Mouse (Mus musculus): ENCODE measurements around the gene B430306N03Rik. TPM values are rescaled to one million over a fixed set of nuclear protein-coding genes. Genes with fewer than 3 reads are reported as not detected.
A peak's percentile ranks its signal among the peaks of the same experiment; 100 is the strongest.

The B430306N03Rik gene
- total and polyA plus RNA-seq, 2 experiments from 2014 or later = 0.19 to 0.21 TPM

- Histone ChIP-seq H3K4me1 (ENCODE audit: insufficient read depth) (no peaks in the 10 kb centered on the region), H3K27ac (ENCODE audit: low read depth, low read length) (no peak overlapping the region), H3K9me3 (ENCODE audit: low read length) (no peaks in the 10 kb centered on the region), H3K27me3 (ENCODE audit: insufficient read depth, low read length) (no peaks in the 10 kb centered on the region), H3K9ac (no peak overlapping the region), H3K4me2 (ENCODE audit: low read depth) (no peak overlapping the region), H3K4me3 (ENCODE audit: low read depth, low read length) (no peak overlapping the region), H3K36me3 (ENCODE audit: insufficient read depth) (no peaks in the 10 kb centered on the region)
- WGBS = 85% methylated on average over 3 of the region's 3 CpGs
- ATAC-seq (no peak), DNase-seq (no peak)
- no peak for TF ChIP-seq CTCF (IDR thresholded peaks at IDR 0.05; ENCODE audit: low read depth)
These were observed 39.9 kb downstream of the B430306N03Rik start for GRCm38 (mm10) chr17:48355822-48356221.

GRCm38 (mm10) chr17:48357892-48358291 lies 42.0 kb downstream of the B430306N03Rik start:
- H3K36me3 ChIP-seq (ENCODE audit: insufficient read depth) = no peaks in the 10 kb centered on the region
- H3K4me3 ChIP-seq (ENCODE audit: low read depth, low read length) = no peak overlapping the region

GRCm38 (mm10) chr17:48359616-48360015 lies 43.7 kb downstream of the B430306N03Rik start, which contains the start of gene Treml1:
Treml1 (plus strand) TSS chr17:48359916.
- no peak within 1 kb of the TSS for H3K4me2 ChIP-seq (ENCODE audit: low read depth)
- no peak within 1 kb of the TSS for H3K9ac ChIP-seq
- no peaks in the 10 kb centered on the region for H3K27me3 ChIP-seq (ENCODE audit: insufficient read depth, low read length)
- no peak within 1 kb of the TSS for H3K4me3 ChIP-seq (ENCODE audit: low read depth, low read length)
- DNase-seq (no peak), ATAC-seq (no peak)
- no peaks in the 10 kb centered on the region for H3K9me3 ChIP-seq (ENCODE audit: low read length)
- WGBS = 81% methylated on average over 7 of the region's 7 CpGs
- H3K27ac ChIP-seq (ENCODE audit: low read depth, low read length) = no peak within 1 kb of the TSS
- H3K36me3 ChIP-seq (ENCODE audit: insufficient read depth) = no peaks in the 10 kb centered on the region
- H3K4me1 ChIP-seq (ENCODE audit: insufficient read depth) = peaks cover 3% of the 10 kb centered on the region; the same call in 1 of the 2 replicates
- TF ChIP-seq CTCF (IDR thresholded peaks at IDR 0.05; ENCODE audit: low read depth) = no peak

More at GRCm38 (mm10) chr17:48357892-48358291, 42.0 kb downstream of the B430306N03Rik start:
- no peak for DNase-seq
- 36% methylated on average over 2 of the region's 2 CpGs for WGBS
- Histone ChIP-seq H3K27me3 (ENCODE audit: insufficient read depth, low read length) (no peaks in the 10 kb centered on the region), H3K9me3 (ENCODE audit: low read length) (no peaks in the 10 kb centered on the region), H3K4me1 (ENCODE audit: insufficient read depth) (0 out of 2 replicates have a peak, but pooled peaks cover under 1% of the 10 kb centered on the region), H3K27ac (ENCODE audit: low read depth, low read length) (no peak overlapping the region), H3K9ac (no peak overlapping the region), H3K4me2 (ENCODE audit: low read depth) (no peak overlapping the region)
- no peak for TF ChIP-seq CTCF (IDR thresholded peaks at IDR 0.05; ENCODE audit: low read depth)
- ATAC-seq = no peak

- WGBS = 81% methylated on average over 4 of the region's 4 CpGs
- no peaks in the 10 kb centered on the region for H3K9me3 ChIP-seq (ENCODE audit: low read length)
- peaks cover 3% of the 10 kb centered on the region; the same call in 1 of the 2 replicates for H3K4me1 ChIP-seq (ENCODE audit: insufficient read depth)
- no peak overlapping the region for H3K9ac ChIP-seq
- no peaks in the 10 kb centered on the region for H3K36me3 ChIP-seq (ENCODE audit: insufficient read depth)
- TF ChIP-seq CTCF (IDR thresholded peaks at IDR 0.05; ENCODE audit: low read depth) = no peak
- DNase-seq = no peak
- H3K27me3 ChIP-seq (ENCODE audit: insufficient read depth, low read length) = no peaks in the 10 kb centered on the region
- ATAC-seq = no peak
- no peak overlapping the region for H3K27ac ChIP-seq (ENCODE audit: low read depth, low read length)
- H3K4me2 ChIP-seq (ENCODE audit: low read depth) = no peak overlapping the region
- H3K4me3 ChIP-seq (ENCODE audit: low read depth, low read length) = no peak overlapping the region
These were observed 44.5 kb downstream of the B430306N03Rik start for GRCm38 (mm10) chr17:48360462-48360861.

GRCm38 (mm10) chr17:48362346-48362745 lies 46.4 kb downstream of the B430306N03Rik start:
- ATAC-seq (no peak), DNase-seq (peak; percentile 9)
- Histone ChIP-seq H3K27me3 (ENCODE audit: insufficient read depth, low read length) (no peaks in the 10 kb centered on the region), H3K9ac (no peak overlapping the region), H3K4me3 (ENCODE audit: low read depth, low read length) (no peak overlapping the region), H3K4me1 (ENCODE audit: insufficient read depth) (peaks cover 3% of the 10 kb centered on the region; the same call in 1 of the 2 replicates), H3K27ac (ENCODE audit: low read depth, low read length) (no peak overlapping the region), H3K4me2 (ENCODE audit: low read depth) (no peak overlapping the region), H3K36me3 (ENCODE audit: insufficient read depth) (no peaks in the 10 kb centered on the region), H3K9me3 (ENCODE audit: low read length) (no peaks in the 10 kb centered on the region)
- WGBS = 53% methylated on average over 3 of the region's 3 CpGs
- no peak for TF ChIP-seq CTCF (IDR thresholded peaks at IDR 0.05; ENCODE audit: low read depth)

- ATAC-seq (peak; percentile 53), DNase-seq (peak; percentile 72)
- Histone ChIP-seq H3K27ac (ENCODE audit: low read depth, low read length) (no peak overlapping the region), H3K9me3 (ENCODE audit: low read length) (no peaks in the 10 kb centered on the region), H3K4me3 (ENCODE audit: low read depth, low read length) (no peak overlapping the region), H3K9ac (no peak overlapping the region), H3K4me2 (ENCODE audit: low read depth) (no peak overlapping the region), H3K27me3 (ENCODE audit: insufficient read depth, low read length) (no peaks in the 10 kb centered on the region), H3K36me3 (ENCODE audit: insufficient read depth) (no peaks in the 10 kb centered on the region), H3K4me1 (ENCODE audit: insufficient read depth) (peaks cover 3% of the 10 kb centered on the region; the same call in 1 of the 2 replicates)
- no peak for TF ChIP-seq CTCF (IDR thresholded peaks at IDR 0.05; ENCODE audit: low read depth)
- 62% methylated on average over 8 of the region's 8 CpGs for WGBS
These were observed 47.0 kb downstream of the B430306N03Rik start for GRCm38 (mm10) chr17:48362966-48363365.

- no peak for TF ChIP-seq CTCF (IDR thresholded peaks at IDR 0.05; ENCODE audit: low read depth)
- ATAC-seq (peak; percentile 20; the same call in 1 of the 2 replicates), DNase-seq (no peak)
- no peak overlapping the region for H3K9ac ChIP-seq
- H3K9me3 ChIP-seq (ENCODE audit: low read length) = no peaks in the 10 kb centered on the region
- H3K4me1 ChIP-seq (ENCODE audit: insufficient read depth) = peaks cover 3% of the 10 kb centered on the region; the same call in 1 of the 2 replicates
- no peaks in the 10 kb centered on the region for H3K36me3 ChIP-seq (ENCODE audit: insufficient read depth)
- H3K4me3 ChIP-seq (ENCODE audit: low read depth, low read length) = no peak overlapping the region
- H3K27me3 ChIP-seq (ENCODE audit: insufficient read depth, low read length) = no peaks in the 10 kb centered on the region
- WGBS = 61% methylated on average over 6 of the region's 6 CpGs
- no peak overlapping the region for H3K4me2 ChIP-seq (ENCODE audit: low read depth)
- H3K27ac ChIP-seq (ENCODE audit: low read depth, low read length) = no peak overlapping the region
These were observed 47.6 kb downstream of the B430306N03Rik start for GRCm38 (mm10) chr17:48363421-48363965.

All from forebrain, postnatal 0 days (tissue).